Mouse (Mus musculus) limb, embryonic 14.5 days (tissue): Measurements from ENCODE around the gene Ddhd1. TPM values are rescaled to one million over a fixed set of nuclear protein-coding genes. Genes with fewer than 3 reads are reported as not detected.
A peak's percentile ranks its signal among the peaks of the same experiment; 100 is the strongest.

Source experiments
- ATAC-seq: fragments of 200-750 bp; cut with Nextera tagmentation; 2 replicates; pipeline ENCODE4 v1.8.0; 2017; ENCODE audit warnings: low read depth, moderate number of reproducible peaks, moderate TSS enrichment; ENCODE audit not compliant: low FRiP score
- DNase-seq: peaks from one replicate; pipeline ENCODE4 v3.0.0-alpha.2; 2015; ENCODE audit warnings: low spot score
- H3K27ac ChIP-seq: fragments of 300-500 bp; sonication (generic); replicated peaks from 2 replicates; pipeline ENCODE4 v1.5.1; 2014; ENCODE audit warnings: low read depth, mild to moderate bottlenecking, low read length, moderate library complexity, mixed read lengths
- H3K27me3 ChIP-seq: fragments of 300-500 bp; sonication (generic); 2 replicates; pipeline ENCODE4 v1.6.1; 2014; ENCODE audit warnings: low read length, mixed read lengths; ENCODE audit not compliant: control insufficient read depth, insufficient read depth
- H3K36me3 ChIP-seq: fragments of 300-500 bp; sonication (generic); 2 replicates; pipeline ENCODE4 v1.6.1; 2014; ENCODE audit warnings: mild to moderate bottlenecking, low read length, moderate library complexity, mixed read lengths; ENCODE audit not compliant: control insufficient read depth, insufficient read depth
- H3K4me1 ChIP-seq: fragments of 300-500 bp; sonication (generic); 2 replicates; pipeline ENCODE4 v1.6.1; 2014; ENCODE audit warnings: antibody characterized with exemption, low read length, mixed read lengths; ENCODE audit not compliant: control insufficient read depth, insufficient read depth
- H3K4me2 ChIP-seq: fragments of 300-500 bp; sonication (generic); replicated peaks from 2 replicates; pipeline ENCODE4 v1.6.1; 2014; ENCODE audit warnings: low read depth, mild to moderate bottlenecking, low read length, moderate library complexity; ENCODE audit not compliant: severe bottlenecking
- H3K4me3 ChIP-seq: fragments of 300-500 bp; sonication (generic); replicated peaks from 2 replicates; pipeline ENCODE4 v1.5.1; 2014; ENCODE audit warnings: low read length
- H3K9ac ChIP-seq: fragments of 300-500 bp; sonication (generic); 2 replicates; pipeline ENCODE4 v1.6.1; 2014; ENCODE audit warnings: mild to moderate bottlenecking, low read depth, low read length, moderate library complexity; ENCODE audit not compliant: severe bottlenecking
- H3K9me3 ChIP-seq: fragments of 300-500 bp; sonication (generic); 2 replicates; pipeline ENCODE4 v1.6.1; 2016; ENCODE audit warnings: low read length; ENCODE audit not compliant: control insufficient read depth
- POLR2A ChIP-seq: fragments of 200-500 bp; IDR thresholded peaks from 2 replicates; pipeline ENCODE4 v1.8.0; 2012; ENCODE audit warnings: inconsistent platforms, mild to moderate bottlenecking, moderate library complexity, borderline replicate concordance; ENCODE audit not compliant: insufficient read depth, insufficient read length; ENCODE audit errors: extremely low read depth
- WGBS: fragments of 180-500 bp; shearing (Covaris S2); extraction: QIAGEN DNeasy Blood & Tissue Kit; methylation state at CpG from one replicate; pipeline ENCODE4 v1.1.7; 2014; 5-methylcytosine and 5-hydroxymethylcytosine counted together
- polyA plus RNA-seq, 2 experiments: library from polyadenylated mRNA; depleted of rRNA in 1 of 2; stranded (reverse) in 1 of 2; unstranded in 1 of 2; fragments of >200 nt; fragmentation: Nextera tagmentation in 1 of 2; extraction: Ambion mirVana in 1 of 2; gene quantifications; 2 replicates each; pipeline versions ENCODE4 v1.2.1 to v1.2.3; 2012 to 2014

Ddhd1 gene
- polyA plus RNA-seq, 2 experiments, result 9.5 to 18.0 TPM

DNA sequence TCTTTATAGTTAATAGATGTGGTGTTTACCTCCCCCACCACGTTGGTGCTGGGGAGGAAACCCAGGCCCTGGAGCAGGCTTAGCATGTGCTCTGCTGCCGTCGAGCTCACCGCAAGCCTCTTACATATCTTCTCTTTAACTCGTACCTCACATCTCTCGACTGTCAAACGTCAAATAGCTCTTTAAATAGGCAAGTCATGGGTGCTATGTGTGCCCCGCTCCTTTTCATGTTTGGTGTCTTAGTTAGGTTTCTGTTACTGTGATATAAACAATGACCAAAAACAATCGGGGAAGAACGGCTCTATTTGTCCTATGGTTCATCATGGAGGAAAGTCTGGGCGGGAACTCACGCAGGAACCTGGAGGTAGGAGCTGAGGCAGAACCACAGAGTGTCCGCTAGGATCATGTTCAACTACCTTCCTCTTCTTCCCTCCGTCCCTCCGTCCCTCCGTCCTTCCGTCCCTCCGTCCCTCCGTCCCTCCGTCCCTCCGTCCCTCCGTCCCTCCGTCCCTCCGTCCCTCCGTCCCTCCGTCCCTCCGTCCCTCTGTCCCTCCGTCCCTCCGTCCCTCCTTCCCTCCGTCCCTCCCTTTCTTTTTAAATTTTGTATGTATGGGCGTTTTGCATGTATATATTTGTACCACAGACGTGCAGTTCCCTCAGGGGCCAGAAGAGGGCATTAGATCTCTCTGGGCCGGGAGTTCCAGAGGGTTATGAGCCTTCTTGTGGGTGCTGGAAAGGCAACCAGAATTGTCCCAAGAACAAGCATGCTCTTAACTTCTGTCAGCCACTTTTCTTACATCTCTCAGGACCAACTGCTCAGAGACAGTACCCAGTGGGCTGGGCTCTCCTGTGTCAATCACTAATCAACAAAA is 91.6 kb downstream of the Ddhd1 start:
- Histone ChIP-seq H3K27ac (peak overlapping the region; percentile 94), H3K4me3 (peak overlapping the region; percentile 17), H3K36me3 (no peaks in the 10 kb centered on the region), H3K9ac (peak overlapping the region; percentile 42), H3K4me1 (peaks cover 11% of the 10 kb centered on the region), H3K4me2 (peak overlapping the region; percentile 48), H3K27me3 (no peaks in the 10 kb centered on the region), H3K9me3 (no peaks in the 10 kb centered on the region)
- WGBS, result 25% methylated on average over 33 of the region's 33 CpGs
- peak; percentile 63 for DNase-seq
- no peak for TF ChIP-seq POLR2A
- ATAC-seq, result no peak

DNA sequence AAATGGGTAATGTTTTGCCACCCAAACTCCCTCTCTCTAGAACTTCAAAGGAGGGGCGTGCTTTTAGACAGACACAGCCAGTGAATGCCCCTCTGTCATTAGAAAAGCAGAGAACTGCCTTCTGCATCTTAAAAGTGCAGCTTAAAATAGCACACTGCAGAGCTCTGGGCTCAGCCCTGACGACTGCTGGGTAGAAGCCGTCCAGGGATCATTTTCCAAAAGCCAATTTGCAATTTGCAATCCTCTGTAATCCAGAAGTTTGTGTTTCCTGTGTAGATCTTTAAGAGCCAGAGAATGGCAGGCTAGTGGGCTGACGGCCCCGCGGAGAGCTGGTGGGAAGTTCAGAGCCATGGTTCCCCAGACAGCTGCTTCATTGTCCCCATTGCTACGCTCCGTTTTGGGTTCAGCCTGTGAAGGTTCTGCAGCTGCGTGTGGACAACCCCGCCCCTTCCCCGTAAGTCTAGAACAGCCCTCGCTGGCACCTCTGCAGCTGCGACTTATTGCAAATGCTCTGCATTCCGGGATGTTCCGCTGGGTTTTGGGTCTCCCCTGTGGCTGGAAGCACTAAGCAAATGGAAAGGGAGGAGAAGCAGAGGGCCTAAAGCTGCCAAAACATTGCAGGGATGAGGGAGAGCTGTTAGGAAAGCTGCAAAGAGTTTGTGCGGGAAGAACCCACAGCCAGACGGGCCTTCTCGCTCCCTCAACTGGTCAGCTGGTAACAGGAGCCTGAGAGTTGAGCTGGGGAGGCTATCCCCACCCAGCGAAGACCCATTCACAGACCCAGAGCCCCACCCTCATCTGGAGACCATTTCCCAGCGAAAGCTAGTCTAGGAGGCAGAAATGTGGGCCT is 92.5 kb downstream of the Ddhd1 start:
- H3K4me2 ChIP-seq, result peak overlapping the region; percentile 48
- no peak for TF ChIP-seq POLR2A
- H3K9me3 ChIP-seq, result no peaks in the 10 kb centered on the region
- H3K4me1 ChIP-seq, result peaks cover 11% of the 10 kb centered on the region
- H3K9ac ChIP-seq, result peak overlapping the region; percentile 42
- H3K4me3 ChIP-seq, result peak overlapping the region; percentile 20
- no peaks in the 10 kb centered on the region for H3K36me3 ChIP-seq
- 5% methylated on average over 20 of the region's 20 CpGs for WGBS
- DNase-seq (peak; percentile 87), ATAC-seq (peak; percentile 83)
- H3K27ac ChIP-seq, result peak overlapping the region; percentile 94
- H3K27me3 ChIP-seq, result no peaks in the 10 kb centered on the region

DNA sequence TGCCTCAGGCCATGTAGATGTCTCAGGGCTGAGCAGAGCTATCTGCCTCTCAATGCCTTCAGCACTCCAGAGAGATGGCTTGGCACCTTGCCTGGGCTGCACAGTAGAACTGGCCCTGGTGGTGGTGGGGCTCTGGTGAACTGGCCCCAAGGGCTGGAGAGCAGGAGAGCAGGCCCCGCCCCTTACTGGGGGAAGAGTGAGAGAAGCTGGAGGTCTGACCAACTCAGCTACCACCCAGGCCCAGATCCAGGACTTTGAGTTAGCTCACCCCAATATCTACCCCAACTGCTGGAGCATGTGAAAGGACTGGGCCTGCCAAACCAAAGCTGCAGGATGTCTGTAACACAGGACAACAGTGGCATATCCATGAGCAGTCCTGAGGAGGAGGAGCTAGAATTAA is 94.4 kb downstream of the Ddhd1 start:
- H3K9me3 ChIP-seq, result no peaks in the 10 kb centered on the region
- peaks cover 11% of the 10 kb centered on the region for H3K4me1 ChIP-seq
- no peaks in the 10 kb centered on the region for H3K36me3 ChIP-seq
- no peak for DNase-seq
- TF ChIP-seq POLR2A, result no peak
- no peak for ATAC-seq
- 86% methylated on average over 1 of the region's 1 CpGs for WGBS
- no peaks in the 10 kb centered on the region for H3K27me3 ChIP-seq
- no peak overlapping the region for H3K9ac ChIP-seq
- no peak overlapping the region for H3K4me2 ChIP-seq
- peak overlapping the region; percentile 26; the same call in 1 of the 2 replicates for H3K27ac ChIP-seq
- no peak overlapping the region for H3K4me3 ChIP-seq

DNA sequence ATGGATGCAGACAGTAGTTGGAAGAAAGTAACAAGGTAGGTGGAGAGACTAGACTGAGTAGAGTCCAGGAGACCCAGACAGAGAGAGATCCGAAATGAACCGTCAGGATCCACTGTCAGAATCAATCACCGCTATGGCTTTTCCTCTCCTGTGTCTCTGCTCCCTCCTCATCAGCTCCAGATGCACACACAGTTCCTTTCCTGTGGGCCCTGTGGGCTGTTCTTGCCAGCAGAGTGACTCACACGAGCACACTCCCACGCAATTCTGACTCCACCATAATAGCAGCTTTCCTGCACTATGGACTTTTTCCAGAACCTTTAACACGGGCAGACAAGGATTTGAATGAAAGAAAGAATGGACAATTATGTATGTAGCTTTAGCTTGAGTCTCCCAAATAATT is 96.3 kb downstream of the Ddhd1 start:
- Histone ChIP-seq H3K9me3 (no peaks in the 10 kb centered on the region), H3K4me1 (peaks cover 11% of the 10 kb centered on the region), H3K4me3 (no peak overlapping the region), H3K27me3 (no peaks in the 10 kb centered on the region), H3K4me2 (no peak overlapping the region), H3K27ac (no peak overlapping the region), H3K9ac (no peak overlapping the region), H3K36me3 (no peaks in the 10 kb centered on the region)
- WGBS, result 71% methylated on average over 6 of the region's 6 CpGs
- TF ChIP-seq POLR2A, result no peak
- ATAC-seq (no peak), DNase-seq (no peak)

DNA sequence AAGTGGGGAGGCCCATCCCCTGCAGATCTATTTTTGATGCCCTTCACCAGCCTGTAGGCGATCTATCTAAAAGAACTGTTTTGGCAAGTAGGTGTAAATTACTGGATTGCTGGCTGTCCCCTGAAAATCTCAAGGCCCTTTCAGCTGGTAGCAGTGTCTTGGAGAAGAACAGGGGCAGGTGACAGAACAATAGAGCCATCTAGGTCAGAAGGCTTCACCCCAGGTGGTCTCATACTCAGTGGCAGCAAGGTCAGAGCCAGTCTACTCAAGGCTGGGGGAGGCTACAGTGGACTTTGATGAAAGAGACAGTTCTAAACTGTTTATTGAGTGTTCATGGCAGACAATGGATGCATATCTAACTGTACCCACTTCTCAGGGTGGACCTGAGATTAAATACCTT is 98.9 kb downstream of the Ddhd1 start:
- no peak overlapping the region for H3K4me2 ChIP-seq
- no peak for ATAC-seq
- H3K4me3 ChIP-seq, result no peak overlapping the region
- DNase-seq, result no peak
- no peaks in the 10 kb centered on the region for H3K9me3 ChIP-seq
- WGBS, result 86% methylated on average over 1 of the region's 1 CpGs
- peaks cover 7% of the 10 kb centered on the region for H3K4me1 ChIP-seq
- no peaks in the 10 kb centered on the region for H3K27me3 ChIP-seq
- TF ChIP-seq POLR2A, result no peak
- H3K27ac ChIP-seq, result no peak overlapping the region
- H3K9ac ChIP-seq, result no peak overlapping the region
- no peaks in the 10 kb centered on the region for H3K36me3 ChIP-seq
